Mouse (Mus musculus): Measurements from ENCODE around the gene Prss44. TPM values are rescaled to one million over a fixed set of nuclear protein-coding genes. Genes with fewer than 3 reads are reported as not detected.

The Prss44 gene
- not detected in 2 replicates for polyA plus RNA-seq (2015; fragmentation: Nextera tagmentation; extraction: Ambion mirVana)

DNA sequence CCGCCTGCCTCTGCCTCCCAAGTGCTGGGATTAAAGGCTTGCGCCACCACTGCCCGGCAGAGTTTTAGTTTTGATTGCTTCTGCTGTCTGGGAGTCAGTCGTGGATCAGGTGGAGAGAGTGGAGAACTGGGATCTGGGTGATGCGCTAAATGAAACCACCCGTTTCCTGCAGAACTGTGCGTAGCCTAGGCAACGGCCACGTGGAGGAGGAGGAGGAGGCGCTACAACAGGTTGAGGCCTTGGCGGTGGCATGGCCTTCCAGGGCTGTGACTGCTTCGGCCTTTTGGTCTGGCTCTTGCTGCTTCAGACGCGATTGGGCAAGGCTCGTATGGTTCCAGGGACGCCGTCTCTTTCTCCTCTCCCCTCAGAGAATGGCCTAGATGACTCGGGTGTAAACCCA lies at the start of gene Prss44:
Prss44 (plus strand) TSS at position 206 of the 400 bp plus-strand sequence.
- WGBS, result 57% methylated on average over 18 of the region's 18 CpGs
- Histone ChIP-seq H3K27ac (no peak within 1 kb of the TSS), H3K9me3 (no peaks in the 10 kb centered on the region), H3K4me1 (no peaks in the 10 kb centered on the region), H3K9ac (no peak within 1 kb of the TSS), H3K27me3 (no peaks in the 10 kb centered on the region), H3K36me3 (no peaks in the 10 kb centered on the region), H3K4me3 (no peak within 1 kb of the TSS), H3K4me2 (replicated peaks) (no peak within 1 kb of the TSS)
- no peak for ATAC-seq (ENCODE audit: low FRiP score, low read depth)

DNA sequence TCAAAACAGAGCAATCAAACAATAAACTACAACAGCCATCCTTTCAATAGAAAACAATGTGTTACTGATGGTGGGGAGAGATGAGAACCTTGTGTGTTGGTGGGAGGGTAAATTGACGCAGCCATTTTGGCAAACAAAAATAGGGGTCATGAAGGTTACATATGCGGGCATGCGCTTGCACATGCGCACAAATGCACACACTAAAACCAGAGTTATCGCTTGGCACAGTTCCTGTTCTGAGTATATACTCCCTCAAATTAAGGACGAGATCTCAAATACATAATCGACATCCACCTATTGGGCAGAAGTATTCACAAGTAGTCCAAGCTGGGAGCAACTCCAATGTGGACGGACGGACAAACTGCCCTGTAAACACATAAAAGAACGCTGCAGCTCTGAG lies 41.5 kb upstream of the Prss44 start:
- no peak overlapping the region for H3K4me2 ChIP-seq (replicated peaks)
- H3K4me3 ChIP-seq, result no peak overlapping the region
- H3K4me1 ChIP-seq, result peaks cover 7% of the 10 kb centered on the region
- no peaks in the 10 kb centered on the region for H3K36me3 ChIP-seq
- H3K9me3 ChIP-seq, result no peaks in the 10 kb centered on the region
- no peak overlapping the region for H3K27ac ChIP-seq
- no peak for ATAC-seq (ENCODE audit: low FRiP score, low read depth)
- 90% methylated on average over 10 of the region's 10 CpGs for WGBS
- no peaks in the 10 kb centered on the region for H3K27me3 ChIP-seq
- H3K9ac ChIP-seq, result no peak overlapping the region

DNA sequence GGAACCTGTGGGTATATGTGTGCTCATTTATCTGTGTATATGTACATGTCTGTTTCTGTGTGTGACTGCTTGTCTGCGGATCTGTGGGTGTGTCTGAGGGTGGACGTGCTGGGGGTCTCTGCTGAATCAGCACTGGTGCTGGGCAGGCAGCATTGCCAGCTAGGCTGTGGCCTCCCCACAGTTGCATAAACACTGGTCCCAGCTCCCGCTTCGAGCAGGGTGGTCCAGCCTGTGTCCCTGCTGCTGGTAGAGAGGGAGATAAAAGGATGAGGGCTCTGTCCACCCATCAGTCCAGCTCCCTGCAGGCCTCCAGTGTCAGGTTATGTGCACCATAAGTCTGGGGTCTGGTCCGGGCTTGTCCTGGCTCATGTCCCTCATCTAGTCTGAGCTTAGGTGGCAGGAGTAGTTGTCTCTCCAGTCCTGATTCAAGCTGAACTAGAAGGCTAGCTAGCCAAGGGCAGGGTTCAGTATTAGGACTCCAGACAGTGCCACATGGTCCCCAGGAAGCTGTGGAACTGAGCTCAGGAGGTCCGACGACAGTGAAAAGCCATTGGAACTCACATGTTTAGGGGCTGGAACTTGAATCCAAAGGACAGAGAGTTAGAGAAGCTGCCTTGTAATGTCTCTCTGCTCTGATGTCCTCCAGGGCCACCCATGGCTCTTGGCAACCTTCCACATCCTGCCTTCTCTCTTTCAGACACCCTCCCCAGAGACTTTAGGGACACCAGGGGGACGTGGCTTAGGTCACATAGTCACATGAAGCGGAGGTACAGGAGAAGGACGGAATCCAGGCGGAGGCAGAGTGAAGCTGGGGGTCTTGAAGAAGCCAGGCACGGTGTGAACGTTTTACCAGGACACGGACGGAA lies 39.2 kb upstream of the Prss44 start:
- 68% methylated on average over 15 of the region's 15 CpGs for WGBS
- ATAC-seq (ENCODE audit: low FRiP score, low read depth), result no peak
- no peak overlapping the region for H3K27ac ChIP-seq
- peaks cover 22% of the 10 kb centered on the region for H3K4me1 ChIP-seq
- no peaks in the 10 kb centered on the region for H3K9me3 ChIP-seq
- no peak overlapping the region for H3K4me2 ChIP-seq (replicated peaks)
- H3K9ac ChIP-seq, result no peak overlapping the region; the same call in 1 of the 2 replicates
- H3K27me3 ChIP-seq, result peaks cover under 1% of the 10 kb centered on the region; the same call in 1 of the 2 replicates
- H3K4me3 ChIP-seq, result no peak overlapping the region
- H3K36me3 ChIP-seq, result no peaks in the 10 kb centered on the region

GRCm38 (mm10) chr9:110775269-110776022 lies 38.3 kb upstream of the Prss44 start:
- Histone ChIP-seq H3K27me3 (peaks cover 5% of the 10 kb centered on the region; the same call in 1 of the 2 replicates), H3K9me3 (no peaks in the 10 kb centered on the region), H3K4me3 (no peak overlapping the region), H3K4me2 (replicated peaks) (no peak overlapping the region), H3K4me1 (peaks cover 24% of the 10 kb centered on the region), H3K36me3 (no peaks in the 10 kb centered on the region), H3K27ac (peak overlapping the region; percentile 10; the same call in 1 of the 2 replicates), H3K9ac (peak overlapping the region; percentile 25; the same call in 1 of the 2 replicates)
- WGBS, result 68% methylated on average over 10 of the region's 10 CpGs
- no peak for ATAC-seq (ENCODE audit: low FRiP score, low read depth)

- 86% methylated on average over 1 of the region's 1 CpGs for WGBS
- H3K4me3 ChIP-seq, result no peak overlapping the region
- peaks cover 6% of the 10 kb centered on the region; the same call in 1 of the 2 replicates for H3K27me3 ChIP-seq
- H3K4me1 ChIP-seq, result peaks cover 40% of the 10 kb centered on the region
- no peaks in the 10 kb centered on the region for H3K36me3 ChIP-seq
- no peaks in the 10 kb centered on the region for H3K9me3 ChIP-seq
- H3K27ac ChIP-seq, result no peak overlapping the region
- ATAC-seq (ENCODE audit: low FRiP score, low read depth), result no peak
- no peak overlapping the region for H3K4me2 ChIP-seq (replicated peaks)
- no peak overlapping the region for H3K9ac ChIP-seq
These were observed 35.7 kb upstream of the Prss44 start for GRCm38 (mm10) chr9:110778100-110778499.

DNA sequence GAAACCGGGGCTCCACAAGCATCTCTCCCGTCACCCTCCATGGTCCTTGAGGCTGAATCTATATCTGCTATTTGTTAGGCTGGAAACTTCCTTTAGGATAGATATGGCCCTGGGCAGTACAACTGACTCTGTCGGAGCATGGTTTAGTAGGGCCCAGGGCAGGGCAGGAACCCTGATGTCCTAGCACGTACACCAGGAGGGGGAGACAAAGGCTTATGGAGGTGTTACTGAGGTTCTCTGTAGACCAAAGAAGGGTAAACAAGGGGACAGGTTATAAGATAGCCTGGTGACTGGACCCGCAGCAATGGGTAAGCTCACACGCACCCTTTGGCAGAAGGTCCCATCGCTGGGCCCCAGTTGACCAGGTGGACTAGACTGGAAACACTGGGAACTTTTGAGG lies 35.2 kb upstream of the Prss44 start:
- H3K36me3 ChIP-seq, result no peaks in the 10 kb centered on the region
- no peak overlapping the region for H3K4me3 ChIP-seq
- no peak overlapping the region for H3K4me2 ChIP-seq (replicated peaks)
- peaks cover 40% of the 10 kb centered on the region for H3K4me1 ChIP-seq
- WGBS, result 76% methylated on average over 7 of the region's 7 CpGs
- peaks cover 6% of the 10 kb centered on the region; the same call in 1 of the 2 replicates for H3K27me3 ChIP-seq
- no peaks in the 10 kb centered on the region for H3K9me3 ChIP-seq
- no peak overlapping the region for H3K9ac ChIP-seq
- H3K27ac ChIP-seq, result no peak overlapping the region
- no peak for ATAC-seq (ENCODE audit: low FRiP score, low read depth)

DNA sequence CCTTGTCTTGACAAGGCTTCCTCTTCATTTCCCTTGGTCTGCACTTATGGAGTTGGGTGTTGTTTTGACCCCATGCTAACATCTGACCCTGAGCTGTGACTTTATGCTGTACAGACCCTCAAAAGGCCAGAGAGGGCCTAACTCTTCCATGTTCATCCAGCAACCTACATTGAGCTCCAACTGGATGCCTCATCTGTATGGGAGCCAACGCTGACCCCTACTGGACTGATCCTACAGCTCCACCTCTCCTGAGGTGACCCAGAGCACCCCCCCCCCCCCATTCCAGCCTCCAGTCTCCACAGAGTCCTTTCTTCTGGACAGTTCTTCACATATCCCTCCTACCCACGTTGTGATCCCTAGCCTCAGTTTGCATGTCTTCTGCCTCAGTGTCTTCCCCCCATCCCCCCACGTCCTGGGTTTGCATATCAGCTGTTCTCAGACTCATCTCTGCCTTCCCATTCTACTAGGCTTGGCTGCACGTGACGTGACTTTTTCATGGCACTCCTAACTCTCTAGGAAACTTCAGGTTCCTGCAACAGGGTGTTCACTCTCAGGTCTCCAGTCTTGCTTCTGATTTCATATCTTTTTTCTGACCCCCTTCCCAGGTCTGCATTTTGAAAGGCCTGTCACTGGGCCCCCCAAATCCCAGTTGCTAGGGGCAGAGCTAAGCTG lies 34.4 kb upstream of the Prss44 start:
- WGBS, result 59% methylated on average over 5 of the region's 5 CpGs
- Histone ChIP-seq H3K27me3 (peaks cover 6% of the 10 kb centered on the region; the same call in 1 of the 2 replicates), H3K4me2 (replicated peaks) (no peak overlapping the region), H3K9me3 (no peaks in the 10 kb centered on the region), H3K27ac (no peak overlapping the region), H3K9ac (no peak overlapping the region), H3K4me3 (no peak overlapping the region), H3K4me1 (peaks cover 40% of the 10 kb centered on the region), H3K36me3 (no peaks in the 10 kb centered on the region)
- no peak for ATAC-seq (ENCODE audit: low FRiP score, low read depth)

DNA sequence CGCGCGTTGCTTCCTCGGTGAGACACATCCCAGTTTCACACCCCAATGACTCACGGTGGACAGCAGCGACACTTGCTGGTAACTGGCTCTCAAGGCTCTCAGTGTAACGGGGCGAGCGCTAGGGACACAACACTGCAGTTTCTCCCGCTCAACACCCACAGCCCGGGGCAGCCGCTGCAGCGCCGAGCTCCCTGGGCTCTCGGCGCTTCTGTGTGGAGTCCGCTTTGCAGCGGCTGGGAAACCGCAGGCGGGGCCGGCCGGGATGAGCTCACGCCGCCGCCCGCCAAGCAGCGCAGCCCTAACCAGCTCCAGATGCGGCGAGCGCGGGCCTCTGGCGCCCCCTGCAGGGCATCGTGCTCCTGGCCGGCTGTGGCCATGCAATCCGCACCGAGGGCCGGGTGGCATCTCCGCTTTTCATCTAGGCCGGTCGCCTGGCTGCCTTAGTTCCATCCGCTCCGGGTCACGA lies 32.5 kb upstream of the Prss44 start:
- WGBS, result under 1% methylated on average over 43 of the region's 43 CpGs
- Histone ChIP-seq H3K9ac (peak overlapping the region; percentile 68), H3K27me3 (peaks cover 6% of the 10 kb centered on the region; the same call in 1 of the 2 replicates), H3K4me1 (peaks cover 33% of the 10 kb centered on the region), H3K4me3 (peak overlapping the region; percentile 47), H3K36me3 (no peaks in the 10 kb centered on the region), H3K4me2 (replicated peaks) (peak overlapping the region; percentile 79), H3K27ac (peak overlapping the region; percentile 81; the same call in 1 of the 2 replicates), H3K9me3 (no peaks in the 10 kb centered on the region)
- ATAC-seq (ENCODE audit: low FRiP score, low read depth), result peak; percentile 92

GRCm38 (mm10) chr9:110781731-110782130 lies 32.1 kb upstream of the Prss44 start:
- H3K4me3 ChIP-seq, result peak overlapping the region; percentile 47
- peak; percentile 79 for ATAC-seq (ENCODE audit: low FRiP score, low read depth)
- H3K9ac ChIP-seq, result peak overlapping the region; percentile 68
- H3K27me3 ChIP-seq, result peaks cover 6% of the 10 kb centered on the region; the same call in 1 of the 2 replicates
- WGBS, result under 1% methylated on average over 23 of the region's 23 CpGs
- H3K4me2 ChIP-seq (replicated peaks), result peak overlapping the region; percentile 79
- no peaks in the 10 kb centered on the region for H3K36me3 ChIP-seq
- H3K4me1 ChIP-seq, result peaks cover 33% of the 10 kb centered on the region
- H3K9me3 ChIP-seq, result no peaks in the 10 kb centered on the region
- H3K27ac ChIP-seq, result peak overlapping the region; percentile 81; the same call in 1 of the 2 replicates

- no peak for ATAC-seq (ENCODE audit: low FRiP score, low read depth)
- 17% methylated on average over 1 of the region's 1 CpGs for WGBS
- Histone ChIP-seq H3K27me3 (peaks cover 6% of the 10 kb centered on the region; the same call in 1 of the 2 replicates), H3K4me1 (peaks cover 25% of the 10 kb centered on the region), H3K27ac (no peak overlapping the region), H3K4me2 (replicated peaks) (no peak overlapping the region), H3K9ac (no peak overlapping the region), H3K4me3 (no peak overlapping the region), H3K9me3 (0 out of 2 replicates have a peak, but pooled peaks cover 3% of the 10 kb centered on the region), H3K36me3 (no peaks in the 10 kb centered on the region)
These were observed 30.2 kb upstream of the Prss44 start for GRCm38 (mm10) chr9:110783611-110784010.

DNA sequence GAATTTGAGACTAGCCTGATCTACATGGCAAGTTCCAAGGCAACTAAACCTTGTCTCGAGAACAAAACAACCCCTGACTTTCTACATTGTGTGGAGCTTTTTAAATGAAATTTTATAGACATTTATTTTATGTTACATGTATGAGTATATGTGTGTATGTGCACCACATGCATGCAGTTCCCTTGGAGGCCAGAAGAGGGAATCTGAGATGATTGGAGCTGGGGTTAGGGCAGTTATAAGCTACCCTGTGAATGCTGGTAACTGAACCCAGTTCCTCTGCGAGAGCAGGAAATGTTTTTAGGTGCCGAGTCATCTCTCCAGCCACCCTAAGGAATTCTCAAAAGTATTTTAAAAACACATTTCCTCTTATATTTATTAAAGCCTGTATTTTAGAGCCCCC lies 25.6 kb upstream of the Prss44 start:
- Histone ChIP-seq H3K4me1 (no peaks in the 10 kb centered on the region), H3K27ac (no peak overlapping the region), H3K9me3 (0 out of 2 replicates have a peak, but pooled peaks cover 3% of the 10 kb centered on the region), H3K4me2 (replicated peaks) (no peak overlapping the region), H3K4me3 (no peak overlapping the region), H3K9ac (no peak overlapping the region), H3K36me3 (no peaks in the 10 kb centered on the region), H3K27me3 (no peaks in the 10 kb centered on the region)
- no peak for ATAC-seq (ENCODE audit: low FRiP score, low read depth)
- 93% methylated on average over 3 of the region's 3 CpGs for WGBS

All from limb, embryonic 13.5 days (tissue).